Mouse (Mus musculus) heart, postnatal 0 days (tissue): ENCODE data around the gene Gm21312.
"Not testable (repeated sequence)": the region's sequence is repeated elsewhere in the genome, so short reads cannot be mapped to it uniquely, and the experiment has no call there.

Source experiments
- CTCF ChIP-seq: IDR thresholded peaks from 2 replicates; pipeline ENCODE4 v1.5.1; 2016; ENCODE audit warnings: antibody characterized with exemption, control low read depth, low read depth
- EP300 ChIP-seq: IDR thresholded peaks from 2 replicates; pipeline ENCODE4 v1.6.1; 2016; ENCODE audit warnings: antibody characterized with exemption, low read depth

DNA sequence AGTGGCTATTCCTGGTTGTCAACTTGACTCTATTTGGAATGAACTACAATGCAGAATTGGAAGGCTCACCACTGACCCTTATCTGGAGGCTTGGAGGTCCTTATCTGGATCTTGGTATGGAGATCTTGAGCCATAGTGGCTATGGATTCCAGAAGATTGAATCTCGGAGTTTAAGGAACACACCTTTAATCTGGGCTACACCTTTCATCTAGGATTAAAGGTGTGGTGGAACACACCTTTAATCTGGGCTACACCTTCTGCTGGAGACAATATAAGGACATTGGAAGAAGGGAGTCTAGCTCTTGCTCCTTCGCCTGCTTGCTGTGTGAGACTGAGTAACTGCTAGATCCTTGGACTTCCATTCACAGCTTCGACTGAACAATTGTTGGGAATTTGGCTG, 8.4 kb downstream of the Gm21312 start, which contains the start of gene Gm20765:
- TF ChIP-seq CTCF, EP300: not testable (repeated sequence)
